Mouse (Mus musculus): ENCODE results near the gene Slc38a9. TPM values are rescaled to one million over a fixed set of nuclear protein-coding genes. Genes with fewer than 3 reads are reported as not detected.

Slc38a9 gene
- 4.3 TPM for polyA plus RNA-seq (2014; fragmentation: Illumina TruSeq; extraction: RNeasy Lipid Tissue Mini Kit (QIAGEN cat#74804); ENCODE audit: insufficient read depth, low read depth, low replicate concordance)

DNA sequence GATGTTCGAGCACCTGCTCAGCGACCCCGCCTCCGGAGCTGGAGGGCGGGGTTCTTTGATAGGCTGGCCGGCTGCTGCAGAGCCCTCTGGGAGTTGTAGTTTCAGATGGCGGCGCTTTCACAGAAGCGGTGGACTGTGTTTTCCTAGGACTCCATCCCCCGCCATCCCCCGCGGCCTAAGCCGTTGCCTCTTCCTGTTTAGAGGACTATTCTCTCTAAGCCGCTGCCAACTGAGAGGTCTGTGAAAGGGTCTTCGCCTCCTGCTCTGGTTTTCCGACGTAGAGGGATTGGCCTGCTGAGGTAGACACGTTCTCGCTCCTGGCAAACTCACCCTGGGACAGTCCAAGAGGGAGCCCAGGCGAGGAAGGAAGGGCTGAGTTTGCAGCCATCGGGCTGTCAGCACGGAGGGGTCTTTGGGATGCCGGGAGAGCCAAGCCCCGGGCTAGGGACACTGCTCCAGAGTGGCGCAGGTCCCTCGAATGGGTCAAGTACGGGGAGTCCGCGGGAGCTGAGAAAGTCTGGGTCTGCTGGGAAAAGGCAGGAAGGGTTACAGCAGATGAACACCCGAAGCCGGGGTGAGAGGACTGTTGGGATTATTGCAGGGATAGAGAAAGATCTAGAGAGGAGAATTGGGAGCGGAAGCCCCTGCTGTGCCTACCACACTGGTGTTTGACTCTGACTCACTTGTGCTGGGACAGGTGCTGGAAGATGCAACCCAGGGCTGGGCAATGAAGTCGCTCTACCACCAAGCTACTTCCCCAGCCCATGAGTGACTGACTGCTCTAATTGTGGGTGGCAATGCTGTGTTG lies at the start of gene Slc38a9:
Slc38a9 (plus strand) TSS at position 178 of the 808 bp plus-strand sequence.

DNA sequence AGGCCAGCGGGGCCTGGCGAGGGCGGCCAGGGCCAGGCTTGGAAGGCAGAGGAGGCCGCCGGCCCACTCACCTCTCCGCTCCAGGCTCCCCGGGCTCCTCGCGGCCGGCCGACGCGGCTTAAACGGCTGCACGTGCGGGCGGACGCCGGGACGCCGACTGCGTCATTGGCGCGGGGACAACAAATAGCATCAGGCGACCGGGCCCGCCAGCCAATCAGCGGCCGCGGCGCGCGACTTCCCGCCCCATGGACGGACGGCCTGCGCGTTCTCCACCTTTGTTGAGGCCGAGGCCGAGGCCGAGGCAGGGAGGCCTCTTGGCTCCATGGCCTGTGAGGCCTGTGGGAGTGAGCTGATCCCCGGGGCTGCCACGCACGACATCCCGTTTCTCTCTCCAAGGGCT lies 8.3 kb upstream of the Slc38a9 start, which contains the start of gene Ddx4:
Ddx4 (minus strand) TSS at position 271 of the 400 bp plus-strand sequence.

Other genes with a start within 250 kb of the Slc38a9 start
- gene Il6st, start 196.7 kb upstream of the Slc38a9 start, polyA plus RNA-seq (2014; fragmentation: Illumina TruSeq; extraction: RNeasy Lipid Tissue Mini Kit (QIAGEN cat#74804); ENCODE audit: insufficient read depth, low read depth, low replicate concordance) = 50.2 TPM
- not detected for gene Il31ra, start 66.4 kb upstream of the Slc38a9 start, polyA plus RNA-seq (2014; fragmentation: Illumina TruSeq; extraction: RNeasy Lipid Tissue Mini Kit (QIAGEN cat#74804); ENCODE audit: insufficient read depth, low read depth, low replicate concordance)
- gene Ddx4, start 8.3 kb upstream of the Slc38a9 start, polyA plus RNA-seq (2014; fragmentation: Illumina TruSeq; extraction: RNeasy Lipid Tissue Mini Kit (QIAGEN cat#74804); ENCODE audit: insufficient read depth, low read depth, low replicate concordance) = 0.23 TPM
- gene Plpp1, start 140.0 kb downstream of the Slc38a9 start, polyA plus RNA-seq (2014; fragmentation: Illumina TruSeq; extraction: RNeasy Lipid Tissue Mini Kit (QIAGEN cat#74804); ENCODE audit: insufficient read depth, low read depth, low replicate concordance) = 144 TPM